Mouse (Mus musculus): ENCODE measurements around the gene Vtn.

Vtn gene

GRCm38 (mm10) chr11:78497544-78498522 is 1.1 kb upstream of the Vtn start, which contains the start of gene Sarm1:
Sarm1 (minus strand) TSS chr11:78497754.
- peak; percentile 90 for ATAC-seq (ENCODE audit: insufficient number of reproducible peaks, low FRiP score, low TSS enrichment)

GRCm38 (mm10) chr11:78499543-78499942 is 652 bp downstream of the Vtn start:
- no peak for ATAC-seq (ENCODE audit: insufficient number of reproducible peaks, low FRiP score, low TSS enrichment)

GRCm38 (mm10) chr11:78500623-78501202 is 1.8 kb downstream of the Vtn start:
- no peak for ATAC-seq (ENCODE audit: insufficient number of reproducible peaks, low FRiP score, low TSS enrichment)

- no peak for ATAC-seq (ENCODE audit: insufficient number of reproducible peaks, low FRiP score, low TSS enrichment)
Measured at GRCm38 (mm10) chr11:78501529-78501928, 2.6 kb downstream of the Vtn start.

GRCm38 (mm10) chr11:78502909-78503650 is 4.2 kb downstream of the Vtn start, which contains the start of gene Sebox:
Sebox (plus strand) TSS chr11:78503447.
- peak; percentile 84; the same call in 1 of the 2 replicates for ATAC-seq (ENCODE audit: insufficient number of reproducible peaks, low FRiP score, low TSS enrichment)

- ATAC-seq (ENCODE audit: insufficient number of reproducible peaks, low FRiP score, low TSS enrichment) = no peak
Measured at GRCm38 (mm10) chr11:78505430-78505829, 6.5 kb downstream of the Vtn start.

GRCm38 (mm10) chr11:78509148-78509547 is 10.3 kb downstream of the Vtn start:
- ATAC-seq (ENCODE audit: insufficient number of reproducible peaks, low FRiP score, low TSS enrichment) = no peak

- peak; percentile 84 for ATAC-seq (ENCODE audit: insufficient number of reproducible peaks, low FRiP score, low TSS enrichment)
Measured at GRCm38 (mm10) chr11:78512025-78512957, 13.4 kb downstream of the Vtn start, which contains the start of the genes Tmem199 and Poldip2. Tmem199 (minus strand) TSS chr11:78512172. Poldip2 (plus strand) TSS chr11:78512193.

- no peak for ATAC-seq (ENCODE audit: insufficient number of reproducible peaks, low FRiP score, low TSS enrichment)
Measured at GRCm38 (mm10) chr11:78513106-78513790, 14.4 kb downstream of the Vtn start.

GRCm38 (mm10) chr11:78515549-78516325 is 16.8 kb downstream of the Vtn start:
- ATAC-seq (ENCODE audit: insufficient number of reproducible peaks, low FRiP score, low TSS enrichment) = no peak

GRCm38 (mm10) chr11:78518931-78519330 is 20.0 kb downstream of the Vtn start:
- no peak for ATAC-seq (ENCODE audit: insufficient number of reproducible peaks, low FRiP score, low TSS enrichment)

GRCm38 (mm10) chr11:78521880-78522279 is 23.0 kb downstream of the Vtn start:
- ATAC-seq (ENCODE audit: insufficient number of reproducible peaks, low FRiP score, low TSS enrichment) = no peak

GRCm38 (mm10) chr11:78522481-78522997 is 23.6 kb downstream of the Vtn start:
- ATAC-seq (ENCODE audit: insufficient number of reproducible peaks, low FRiP score, low TSS enrichment) = no peak

GRCm38 (mm10) chr11:78523241-78523955 is 24.5 kb downstream of the Vtn start:
- no peak for ATAC-seq (ENCODE audit: insufficient number of reproducible peaks, low FRiP score, low TSS enrichment)

- ATAC-seq (ENCODE audit: insufficient number of reproducible peaks, low FRiP score, low TSS enrichment) = no peak
Measured at GRCm38 (mm10) chr11:78524838-78525237, 25.9 kb downstream of the Vtn start.

GRCm38 (mm10) chr11:78528714-78529113 is 29.8 kb downstream of the Vtn start:
- no peak for ATAC-seq (ENCODE audit: insufficient number of reproducible peaks, low FRiP score, low TSS enrichment)

GRCm38 (mm10) chr11:78530001-78530400 is 31.1 kb downstream of the Vtn start:
- no peak for ATAC-seq (ENCODE audit: insufficient number of reproducible peaks, low FRiP score, low TSS enrichment)

Data from cerebellum, adult (tissue).